Mouse (Mus musculus): ENCODE results near the gene Ptprn2.

DNA sequence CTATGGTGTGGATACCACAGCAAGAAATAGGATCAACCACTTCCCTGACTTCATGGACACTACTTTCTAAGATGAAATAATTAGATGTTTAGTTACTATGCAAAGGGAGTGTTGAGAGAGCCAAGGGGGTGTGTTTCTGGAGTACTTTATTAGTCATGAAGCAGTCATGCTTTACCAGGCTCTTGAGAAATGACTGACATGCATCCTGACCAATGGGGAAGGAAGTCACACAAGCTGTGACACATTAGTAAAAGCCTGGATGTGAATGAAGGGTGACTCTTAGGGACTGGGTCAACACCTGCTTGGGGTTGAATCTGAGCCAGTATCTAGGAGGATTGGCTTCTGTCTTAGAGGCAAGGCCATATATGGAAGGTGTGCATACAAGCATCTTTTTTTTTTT lies 67.8 kb downstream of the Ptprn2 start:
- TF ChIP-seq POLR2A (IDR thresholded peaks at IDR 0.05; ENCODE audit: borderline replicate concordance, insufficient read depth, low read length) (no peak), CTCF (IDR thresholded peaks at IDR 0.05; ENCODE audit: borderline replicate concordance, insufficient read depth, low read depth, low read length) (no peak)
